Mouse (Mus musculus): ENCODE measurements around the gene Zscan10.

Zscan10 gene

DNA sequence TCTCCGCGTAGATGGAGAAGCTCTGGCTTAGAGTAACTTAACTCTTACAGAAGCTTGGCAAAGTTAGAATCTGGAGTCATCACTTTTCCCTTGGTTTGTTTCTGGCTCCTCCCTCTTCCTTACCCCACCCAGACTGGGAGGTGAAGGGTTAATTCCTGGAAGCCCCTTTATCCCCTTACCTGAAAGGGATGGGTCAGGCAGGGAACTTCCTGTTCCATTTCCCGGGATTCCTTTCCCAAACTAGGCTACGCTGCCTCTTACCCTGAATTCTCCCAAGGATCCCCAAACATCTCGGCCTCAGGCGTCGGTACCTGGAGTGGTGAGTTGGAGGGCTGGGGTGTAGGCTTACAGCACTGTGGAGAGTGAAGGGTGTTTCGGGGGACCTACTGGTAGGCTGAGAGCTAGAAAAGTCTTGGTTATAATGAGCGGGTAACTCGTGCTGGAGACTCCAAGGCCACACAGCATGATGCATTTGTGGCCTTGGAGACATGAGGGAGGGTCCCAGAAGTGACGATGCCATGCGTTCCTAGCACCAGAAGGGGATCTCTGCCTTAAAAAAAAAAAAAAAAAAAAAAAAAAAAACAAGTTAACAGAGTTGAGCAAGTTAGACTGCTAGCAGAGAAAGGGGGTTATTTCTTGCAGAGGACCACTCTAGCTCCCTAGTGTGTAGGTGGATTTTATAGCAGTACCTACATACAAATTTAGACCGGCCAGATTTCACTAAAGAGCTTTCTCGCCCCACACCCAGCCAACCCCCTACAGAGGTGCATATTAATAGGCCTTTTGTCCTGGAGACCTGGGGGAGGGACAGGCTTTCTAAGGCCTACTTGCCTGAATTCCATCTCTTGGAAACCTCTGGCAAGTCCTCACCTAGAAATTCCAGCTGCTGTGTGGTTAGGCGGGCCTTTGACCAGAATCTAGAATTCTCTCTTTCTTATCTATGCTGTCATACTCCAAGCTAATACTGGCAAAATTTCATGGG is at the start of gene Zscan10:
Zscan10 (plus strand) TSS at position 216 of the 982 bp plus-strand sequence.
- no peak for DNase-seq (ENCODE audit: low spot score)

DNA sequence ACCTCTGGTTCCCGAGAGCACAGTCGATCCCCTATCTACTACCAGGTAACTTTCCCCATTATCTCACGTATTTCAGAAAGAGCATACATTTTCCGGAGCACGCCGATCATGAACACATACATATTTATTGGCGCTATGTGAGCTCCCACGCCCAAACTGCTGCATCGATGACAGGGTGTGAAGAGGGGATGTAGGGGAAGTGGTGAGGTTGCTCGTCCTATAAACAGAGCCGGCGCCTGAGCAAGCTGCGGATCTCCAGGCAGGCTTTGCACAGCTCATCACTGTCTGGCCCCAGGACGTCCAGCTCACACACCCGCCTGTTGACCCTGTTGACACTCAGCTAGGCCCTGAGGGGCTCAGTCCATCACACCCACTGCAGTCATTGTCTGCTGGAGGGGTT is 49.8 kb upstream of the Zscan10 start:
- DNase-seq (ENCODE audit: low spot score) = peak; percentile 49

DNA sequence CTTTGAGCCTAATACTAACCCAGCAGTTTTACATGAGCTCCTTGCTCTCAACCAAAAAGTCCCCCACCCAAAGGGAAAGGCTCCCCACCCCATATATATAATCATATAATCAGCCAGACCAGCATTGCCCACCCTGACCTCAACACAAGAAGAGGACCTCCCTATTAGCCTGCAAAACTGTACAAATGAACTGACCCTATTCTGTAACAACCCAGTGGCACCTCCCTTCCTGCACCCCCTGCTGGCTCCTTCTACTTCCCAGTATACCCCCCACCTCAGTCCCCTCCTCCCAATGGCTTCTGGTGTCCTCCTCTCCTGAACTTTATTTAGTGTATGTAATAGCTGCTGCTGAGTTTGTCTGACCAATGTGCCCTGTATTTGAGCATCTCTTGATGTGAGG is 49.2 kb upstream of the Zscan10 start:
- DNase-seq (ENCODE audit: low spot score) = no peak

DNA sequence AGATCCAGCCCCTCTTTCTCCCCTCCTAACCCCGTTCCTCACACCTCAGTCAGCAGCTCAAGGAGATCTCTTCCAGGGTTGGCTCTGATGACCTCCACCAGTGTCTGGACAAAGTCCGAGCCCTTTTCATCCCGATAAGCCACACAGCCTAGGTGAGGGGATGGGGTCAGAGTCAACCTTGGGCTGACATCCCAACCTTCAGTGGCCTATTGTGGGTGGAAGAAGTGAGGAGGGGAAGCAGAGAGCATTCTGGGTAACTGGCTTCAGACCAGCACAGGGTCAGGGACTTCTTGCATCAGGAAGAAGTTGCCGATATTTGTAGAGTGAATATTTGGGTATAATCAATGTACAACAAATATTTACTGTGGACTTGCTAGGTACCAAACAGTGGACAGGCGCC is 48.7 kb upstream of the Zscan10 start:
- DNase-seq (ENCODE audit: low spot score) = no peak

DNA sequence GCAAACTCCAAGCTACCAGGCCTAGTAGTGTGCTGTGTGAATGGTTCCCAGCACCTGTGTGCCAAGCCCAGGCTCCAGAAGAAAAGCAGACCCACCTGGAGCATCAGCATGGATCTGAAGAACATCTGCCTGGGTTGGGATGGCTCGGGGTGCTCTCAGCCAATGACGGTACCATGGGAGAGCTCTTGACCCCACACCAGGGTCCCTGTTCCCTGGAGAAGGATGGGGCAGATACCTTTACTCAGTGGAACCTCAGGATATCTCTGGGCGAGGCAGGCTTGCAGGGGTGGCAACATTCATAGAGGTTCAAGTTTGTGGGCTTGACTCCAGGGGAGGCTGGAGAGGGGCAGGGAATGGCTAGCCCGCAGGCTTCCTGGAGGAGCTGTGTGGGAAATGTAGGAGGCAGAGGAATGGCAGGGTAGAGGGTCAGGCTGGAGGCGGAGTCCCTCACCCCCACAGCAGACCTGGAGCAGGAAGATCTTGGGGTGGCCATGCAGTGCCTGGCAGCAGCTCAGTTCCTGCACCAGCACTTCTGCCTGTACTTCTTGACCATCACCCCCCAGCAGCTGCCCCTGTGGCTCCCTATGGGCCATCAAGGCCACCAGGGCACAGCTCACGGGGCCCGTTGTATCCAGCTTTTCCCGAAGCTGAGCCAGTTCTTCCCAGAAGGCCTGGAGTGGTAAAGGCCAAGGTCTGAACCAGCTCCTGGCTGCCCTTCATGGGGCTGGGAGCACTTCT is 47.6 kb upstream of the Zscan10 start:
- DNase-seq (ENCODE audit: low spot score) = no peak

DNA sequence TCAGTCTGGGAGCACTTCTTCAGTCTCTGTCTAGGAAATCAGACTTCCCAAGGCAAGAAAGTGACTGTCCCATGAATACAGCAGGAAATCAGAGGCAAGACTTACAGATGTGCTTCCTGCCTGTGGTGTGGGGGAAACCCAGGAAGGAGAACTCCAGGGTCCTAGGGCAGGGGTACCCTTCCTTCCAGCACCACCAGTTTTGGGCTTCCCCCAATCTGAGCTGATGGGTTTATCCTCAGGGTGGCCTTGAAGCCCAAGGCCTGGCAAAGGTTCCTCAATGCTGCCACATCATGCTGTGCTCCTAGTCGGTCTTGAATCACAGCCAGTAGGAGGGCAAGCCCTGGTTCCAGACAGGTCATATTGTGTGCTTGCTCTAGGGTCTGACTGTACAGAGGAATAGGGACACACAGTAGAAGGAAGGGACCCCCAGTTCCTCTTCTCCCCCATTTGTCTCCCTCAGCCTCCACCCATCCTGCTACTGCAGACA is 47.0 kb upstream of the Zscan10 start:
- no peak for DNase-seq (ENCODE audit: low spot score)

DNA sequence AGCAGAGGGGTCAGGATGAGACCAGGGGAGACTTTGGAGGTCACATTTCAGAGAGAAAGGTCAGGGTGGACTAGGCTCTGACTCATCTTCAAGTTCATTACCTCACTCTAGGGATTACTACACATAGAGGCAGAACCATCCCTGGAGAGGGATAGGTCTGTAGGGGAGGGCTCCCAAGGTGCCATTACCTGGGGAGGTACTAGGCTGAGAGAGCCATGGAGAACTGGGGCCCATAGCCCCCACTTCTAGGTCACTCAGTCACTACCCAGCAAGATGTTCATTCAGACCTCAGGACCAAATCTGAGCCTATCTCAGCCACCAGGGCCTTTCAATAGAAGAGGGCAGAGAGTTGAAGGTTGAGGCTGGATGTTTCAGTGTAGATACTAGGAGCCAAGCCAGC is 46.3 kb upstream of the Zscan10 start:
- DNase-seq (ENCODE audit: low spot score) = no peak

DNA sequence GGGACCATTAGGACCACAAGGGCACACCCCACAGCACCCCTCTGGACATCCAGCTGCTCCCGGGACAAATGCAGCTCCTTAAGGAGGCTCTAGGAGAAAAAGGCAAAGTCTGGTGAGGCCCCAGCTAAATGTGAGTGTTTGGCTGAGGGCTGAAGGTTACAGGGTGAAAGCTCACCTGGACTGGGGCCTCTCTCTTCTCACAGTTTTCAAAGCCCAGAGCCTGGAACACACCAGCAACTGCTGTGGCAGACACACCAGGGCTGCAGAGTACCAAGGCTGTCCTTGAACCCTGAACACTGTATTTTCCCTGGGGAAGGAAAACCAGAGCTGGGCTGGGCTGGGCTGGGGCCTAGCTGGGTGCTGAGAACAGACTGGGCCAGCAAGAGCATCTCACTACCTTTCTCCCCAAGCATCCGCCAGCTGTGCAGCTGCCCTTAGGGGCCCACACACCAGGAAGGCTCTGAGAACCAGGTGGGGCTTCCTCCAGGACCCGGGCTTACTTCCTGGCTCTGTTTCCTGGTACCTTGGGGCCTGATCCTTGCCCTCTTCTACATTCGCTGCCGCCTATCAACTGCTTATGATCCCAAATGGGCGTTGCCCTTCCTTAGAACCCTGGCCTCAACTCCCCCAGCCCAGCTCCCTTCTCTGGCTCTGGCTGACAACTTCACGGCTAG is 45.3 kb upstream of the Zscan10 start:
- no peak for DNase-seq (ENCODE audit: low spot score)

DNA sequence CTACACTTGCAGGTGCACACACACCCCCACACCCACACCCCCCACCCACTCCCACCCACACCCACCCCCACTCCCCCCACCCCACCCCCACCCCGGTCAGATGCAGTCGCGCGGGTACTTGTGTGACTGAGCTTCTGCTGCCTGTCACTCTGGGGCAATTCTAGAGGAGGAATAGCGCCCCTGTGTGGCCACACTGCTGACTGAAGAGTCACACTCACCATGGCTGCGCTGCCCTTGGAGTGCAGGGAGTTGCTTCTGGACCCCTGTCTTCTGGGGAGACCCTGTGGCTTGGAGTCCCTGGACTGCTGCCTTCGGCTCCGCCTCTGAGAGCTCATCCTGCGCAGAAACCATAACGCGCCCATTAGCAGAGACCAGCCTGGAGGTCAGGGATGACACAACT is 40.9 kb upstream of the Zscan10 start:
- DNase-seq (ENCODE audit: low spot score) = peak; percentile 52

DNA sequence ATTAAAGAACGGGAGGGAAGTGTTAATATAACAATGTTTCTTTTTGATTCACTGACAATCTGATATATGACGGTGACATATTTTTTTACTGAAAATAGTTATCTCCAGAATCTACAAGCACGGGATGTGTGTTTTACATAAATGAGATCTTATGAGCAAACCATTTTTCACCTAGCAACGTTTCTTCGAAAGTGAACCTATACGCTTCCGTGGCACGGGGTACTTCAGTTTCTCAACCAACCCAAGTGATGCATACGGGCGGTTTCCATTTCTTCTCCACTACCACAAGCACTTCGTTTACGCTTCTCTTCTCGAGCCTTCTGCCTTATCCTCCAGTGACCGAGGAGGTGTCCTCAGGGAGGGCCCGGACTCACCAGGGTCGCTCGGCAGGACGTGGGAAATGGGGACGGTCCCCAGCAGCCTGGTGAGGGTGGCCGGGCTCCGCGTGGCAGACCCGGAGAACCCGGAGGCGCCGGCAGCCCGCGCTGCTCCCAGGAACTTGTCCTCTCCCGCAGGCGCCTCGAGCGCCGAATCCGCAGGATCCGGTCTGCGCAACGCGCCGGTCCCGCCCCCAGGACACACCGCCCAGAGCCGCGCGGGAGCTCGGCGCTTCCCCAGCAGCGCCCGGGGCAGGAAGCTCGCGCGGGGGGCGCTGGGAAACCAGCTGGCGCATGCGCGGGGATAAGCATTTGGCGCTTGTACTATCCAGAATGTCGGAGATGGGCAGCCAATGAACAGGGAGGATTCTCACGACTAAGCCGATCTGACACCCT is 36.9 kb upstream of the Zscan10 start, which contains the start of gene Zfp213:
Zfp213 (minus strand) TSS at position 644 of the 773 bp plus-strand sequence.
- peak; percentile 97 for DNase-seq (ENCODE audit: low spot score)

DNA sequence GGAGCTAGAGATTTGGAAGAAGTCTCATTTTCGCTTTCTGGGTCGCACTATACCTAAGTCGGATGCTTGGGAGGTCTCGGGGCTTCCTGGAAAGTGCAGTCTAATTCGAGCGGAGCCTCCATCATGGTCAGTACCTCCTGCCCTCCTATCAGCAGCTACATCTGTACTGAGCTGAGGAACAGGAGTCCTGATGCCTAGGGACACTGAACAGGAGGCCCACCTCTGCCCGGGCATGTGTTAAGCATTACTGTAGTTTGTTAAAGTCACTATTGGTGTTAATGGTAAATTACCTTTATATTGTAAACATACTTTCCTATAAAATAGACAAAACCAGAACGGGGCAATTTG is 36.3 kb upstream of the Zscan10 start:
- DNase-seq (ENCODE audit: low spot score) = no peak

DNA sequence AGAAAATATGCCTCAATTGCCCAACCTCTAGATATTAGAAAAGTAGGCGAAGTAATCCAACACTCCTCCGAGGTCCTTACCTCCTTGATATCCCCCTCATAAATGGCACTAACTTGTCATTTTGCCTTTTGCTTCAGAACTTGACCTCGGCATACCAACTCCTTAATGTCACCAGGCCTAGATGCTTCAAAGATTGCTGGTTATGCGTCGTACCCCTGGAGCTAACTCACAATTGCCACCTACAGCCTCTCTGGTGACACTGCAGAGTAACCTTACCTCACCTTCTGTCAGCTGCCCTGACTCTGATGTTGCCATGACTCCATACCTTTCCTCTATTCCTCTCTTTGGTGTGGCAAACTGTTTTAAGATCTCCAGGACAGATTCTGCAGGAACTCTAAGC is 33.9 kb upstream of the Zscan10 start:
- peak; percentile 44 for DNase-seq (ENCODE audit: low spot score)

DNA sequence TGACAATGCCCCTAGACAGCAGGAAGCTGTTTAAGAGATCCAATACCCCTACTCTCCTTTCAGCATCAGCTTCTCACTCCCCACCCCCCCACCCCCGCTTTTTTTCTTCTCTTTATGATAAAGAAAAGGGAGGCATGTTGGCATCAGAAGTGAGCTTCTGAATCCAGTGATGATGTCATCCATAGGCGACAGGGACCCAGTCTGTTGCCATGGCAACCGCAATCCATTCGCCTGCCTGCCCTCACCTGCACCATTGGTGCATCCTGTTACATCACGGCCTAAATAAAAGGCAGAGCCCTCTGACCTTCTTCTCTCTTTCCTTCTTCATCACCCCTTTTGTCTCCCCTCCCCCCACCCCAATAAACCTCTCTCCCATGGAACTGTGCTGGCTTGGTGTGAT is 32.3 kb upstream of the Zscan10 start:
- DNase-seq (ENCODE audit: low spot score) = no peak

DNA sequence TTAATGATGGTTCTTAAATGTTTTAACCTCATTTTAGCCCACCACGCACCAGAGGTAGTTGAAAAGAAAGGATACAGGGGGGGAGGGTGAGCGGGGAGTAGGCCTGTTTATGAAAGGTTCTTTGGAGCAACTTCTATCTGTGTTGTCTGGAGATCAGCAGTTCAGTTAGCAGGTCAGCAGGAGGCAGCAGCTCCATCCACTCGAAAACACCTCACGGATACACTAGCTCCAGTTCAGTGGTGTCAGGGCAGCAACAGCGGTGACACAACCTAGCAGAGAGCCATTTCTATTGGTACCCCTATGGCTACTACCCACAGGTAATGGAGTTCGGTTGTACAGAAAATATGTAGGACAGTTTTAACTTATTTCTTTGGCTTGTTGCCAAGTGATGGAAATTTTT is 30.6 kb upstream of the Zscan10 start:
- peak; percentile 75 for DNase-seq (ENCODE audit: low spot score)

DNA sequence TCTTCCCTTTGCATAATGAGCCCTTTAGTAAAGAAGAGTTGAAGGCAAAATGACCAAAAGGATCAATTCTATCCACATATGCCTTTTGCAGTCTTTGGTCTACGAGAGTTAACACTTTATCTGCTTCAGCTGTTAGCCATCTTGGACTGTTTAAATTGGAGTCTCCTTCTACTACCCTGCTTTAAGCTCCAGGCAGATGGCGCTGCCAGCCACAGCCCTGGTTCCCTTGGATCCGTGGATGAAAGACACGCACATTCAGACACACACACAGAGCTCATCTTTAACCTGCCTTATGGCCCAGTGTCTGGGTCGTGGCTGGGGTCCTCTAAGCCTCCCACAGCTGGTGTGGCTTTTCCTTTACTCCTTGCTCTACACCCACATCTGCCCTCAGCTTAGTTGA is 29.6 kb upstream of the Zscan10 start:
- DNase-seq (ENCODE audit: low spot score) = no peak

DNA sequence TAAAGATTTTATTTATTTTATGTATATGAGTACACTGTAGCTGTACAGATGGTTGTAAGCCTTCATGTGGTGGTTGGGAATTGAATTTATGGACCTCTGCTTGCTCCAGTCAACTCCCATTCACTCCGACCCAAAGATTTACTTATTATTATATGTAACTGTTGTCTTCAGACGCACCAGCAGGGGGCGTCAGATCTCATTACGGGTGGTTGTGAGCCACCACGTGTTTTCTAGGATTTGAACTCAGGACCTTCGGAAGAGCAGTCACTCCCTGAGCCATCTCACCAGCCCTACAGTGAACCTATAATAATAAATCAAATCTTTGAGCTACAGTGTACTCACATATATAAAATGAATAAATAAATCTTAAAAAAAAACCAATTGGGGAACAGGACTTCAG is 28.6 kb upstream of the Zscan10 start:
- DNase-seq (ENCODE audit: low spot score) = peak; percentile 20

DNA sequence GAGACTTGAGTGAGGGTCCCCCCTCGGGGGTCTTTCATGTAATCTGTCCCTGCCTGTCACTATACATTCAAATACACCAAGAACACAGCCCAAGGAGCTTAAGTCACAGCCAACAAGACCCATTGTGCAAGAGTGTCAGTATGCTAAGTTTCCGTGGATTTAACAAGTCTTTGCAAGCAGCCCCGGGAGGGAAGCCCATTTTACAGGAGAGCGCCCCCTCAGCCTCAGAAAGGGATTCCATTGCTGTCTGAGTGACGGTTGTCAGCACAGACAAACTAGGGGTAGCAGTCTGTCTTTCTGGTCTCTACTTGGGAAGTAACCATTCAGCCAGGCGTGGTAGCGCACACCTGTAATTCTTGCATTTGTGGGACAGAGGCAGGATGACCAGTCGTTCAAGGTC is 26.5 kb upstream of the Zscan10 start:
- no peak for DNase-seq (ENCODE audit: low spot score)

DNA sequence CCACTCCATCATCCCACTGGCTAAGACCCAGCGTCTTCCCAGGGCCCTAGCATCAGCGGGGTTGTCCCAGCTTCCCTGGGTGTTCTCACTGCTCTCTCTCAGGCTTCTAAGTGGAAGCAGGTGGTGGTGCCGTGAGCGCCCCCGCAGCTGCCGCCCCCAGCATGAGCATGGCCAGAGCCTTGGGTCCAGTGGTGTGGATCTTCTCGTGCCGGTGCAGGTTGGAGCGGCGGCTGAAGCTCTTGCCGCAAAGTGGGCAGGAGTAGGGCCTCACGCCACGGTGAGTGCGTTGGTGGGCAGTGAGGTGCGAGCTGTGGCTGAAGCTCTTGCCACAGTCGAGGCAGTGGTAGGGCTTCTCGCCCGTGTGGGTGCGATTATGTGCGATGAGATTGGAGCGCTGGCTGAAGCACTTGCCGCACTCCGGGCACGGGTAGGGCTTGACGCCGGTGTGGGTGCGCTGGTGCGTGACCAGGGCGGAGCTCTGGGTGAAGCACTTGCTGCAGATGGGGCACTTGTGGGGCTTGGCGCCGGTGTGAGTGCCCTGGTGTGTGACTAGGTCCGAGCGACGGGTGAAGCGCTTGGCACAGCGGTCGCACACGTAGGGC is 24.6 kb upstream of the Zscan10 start:
- no peak for DNase-seq (ENCODE audit: low spot score)

DNA sequence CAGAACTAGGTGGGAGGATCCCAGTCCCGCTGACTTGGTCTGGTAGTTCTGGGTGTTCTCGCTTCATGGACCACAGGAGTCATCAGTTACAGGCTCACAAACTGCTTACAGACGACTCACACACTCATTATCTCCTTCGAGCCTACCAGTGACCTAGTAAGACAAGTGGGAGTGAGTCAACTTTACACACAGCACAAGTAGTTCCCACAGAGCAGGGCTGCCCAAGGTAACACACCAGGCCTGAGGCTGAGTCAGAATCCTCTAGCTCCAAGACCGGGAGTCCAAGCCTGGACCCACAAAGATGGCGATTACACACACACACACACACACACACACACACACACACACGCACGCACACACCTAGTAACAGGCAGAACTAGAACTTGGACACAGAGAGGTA is 15.9 kb upstream of the Zscan10 start:
- no peak for DNase-seq (ENCODE audit: low spot score)

DNA sequence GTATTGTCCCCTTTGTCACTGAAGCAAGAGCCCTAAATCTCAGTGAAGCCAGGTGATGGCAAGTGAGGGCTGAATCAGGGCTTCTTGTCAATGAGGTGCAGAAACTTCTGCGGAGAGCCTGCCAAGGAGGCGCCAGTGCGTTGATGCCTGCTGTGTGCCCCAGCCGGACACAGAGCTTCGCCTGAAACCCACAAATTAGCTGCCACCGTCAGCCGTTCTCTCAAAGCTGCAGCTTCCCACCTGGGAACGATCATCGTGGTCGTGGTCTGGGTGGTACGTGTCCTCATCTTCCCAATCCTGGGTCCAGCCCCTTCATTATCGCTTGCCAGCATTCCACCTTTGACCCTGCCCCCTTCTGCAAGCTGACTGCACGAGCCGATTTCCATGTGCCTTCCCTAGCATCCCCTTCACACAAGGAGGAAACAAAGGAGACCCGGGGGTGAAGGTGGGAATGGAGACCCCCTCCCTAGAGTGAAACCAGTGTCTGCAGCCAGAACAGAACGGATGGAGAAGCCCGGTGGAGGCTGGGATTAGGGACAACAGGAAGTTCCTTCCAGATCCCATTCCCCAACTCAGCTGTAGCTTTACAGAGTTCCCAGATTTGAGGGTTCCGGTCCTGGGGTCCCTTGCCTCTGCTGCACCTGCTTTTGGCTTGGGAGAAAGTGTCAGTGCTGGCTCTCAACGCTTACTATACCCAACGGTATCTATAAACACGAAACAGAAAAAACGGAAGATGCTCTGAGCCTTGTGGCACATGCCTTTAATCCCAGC is 14.8 kb upstream of the Zscan10 start:
- no peak for DNase-seq (ENCODE audit: low spot score)

DNA sequence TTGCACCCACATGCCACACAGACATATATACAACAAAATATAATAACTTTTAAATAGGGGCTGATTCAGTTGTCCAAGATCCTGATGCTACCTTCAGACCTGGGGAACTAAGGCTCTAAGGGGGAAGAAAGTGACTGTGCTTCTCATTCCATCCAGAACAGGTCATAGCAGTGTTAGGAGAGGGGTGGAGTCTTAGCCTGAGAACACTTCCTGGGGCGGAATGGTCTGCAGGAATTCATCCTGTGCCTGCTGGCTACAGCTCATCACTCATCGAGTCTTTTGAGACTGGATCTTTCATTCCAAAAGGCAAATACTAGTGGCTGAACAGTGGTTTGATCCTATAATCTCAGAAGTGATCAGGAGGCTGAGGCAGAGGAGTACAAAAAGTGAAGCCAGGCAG is 13.4 kb upstream of the Zscan10 start:
- DNase-seq (ENCODE audit: low spot score) = no peak

Data from T-cell, adult 2 months (primary cell).